Mouse (Mus musculus) v-Abl transformed pro-B cells (cell line): ENCODE measurements around the gene Slc35c2.

Source experiments
- in situ Hi-C, 2 experiments: fragments of 400-800 bp; cut with MboI; formaldehyde crosslinking; loops; one replicate each; pipeline ENCODE4 v1.15.1; 2025; ENCODE audit not compliant: unreplicated experiment in 2 of 2

Gene Slc35c2

DNA sequence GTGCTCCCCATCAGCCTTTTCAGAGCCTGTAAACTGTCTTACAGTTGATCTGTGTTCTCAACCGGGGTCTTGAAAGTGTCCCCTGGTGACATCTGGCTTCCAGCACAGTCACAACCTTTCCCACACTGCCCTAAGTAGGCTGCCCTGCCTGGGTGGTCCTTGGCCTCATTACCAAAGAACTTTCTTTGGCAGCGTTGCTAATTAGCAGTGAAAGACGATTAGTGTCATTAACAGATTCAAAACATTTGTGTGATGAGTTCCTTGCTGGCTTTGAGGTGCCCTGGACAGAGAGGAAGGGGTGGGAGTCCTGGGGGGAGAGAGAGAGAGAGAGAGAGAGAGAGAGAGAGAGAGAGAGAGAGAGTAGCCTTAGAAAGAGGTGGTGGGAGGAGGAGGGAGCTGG is 38.7 kb downstream of the Slc35c2 start:
- in situ Hi-C loops: no loop called here

DNA sequence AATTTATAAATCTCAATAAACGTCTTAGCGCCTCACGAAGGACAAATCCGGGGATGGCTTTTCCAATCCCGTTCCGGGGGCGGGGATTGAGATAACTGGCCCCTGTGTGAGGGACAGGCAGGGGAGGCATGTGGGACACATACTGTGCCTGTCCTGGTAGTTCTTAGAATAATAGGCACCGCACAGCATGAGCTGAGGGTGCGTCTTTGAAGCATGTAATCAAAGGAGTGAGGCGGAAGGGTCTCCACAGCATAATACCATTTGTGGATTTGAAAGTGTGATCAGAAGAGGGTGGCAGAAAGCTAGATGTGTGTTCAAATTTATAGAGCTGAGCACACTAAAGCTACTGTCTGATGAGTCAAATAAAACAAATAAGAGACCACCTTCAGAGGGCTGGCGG is 41.3 kb downstream of the Slc35c2 start:
- in situ Hi-C loops: no loop called here

- in situ Hi-C loops: no loop called here
Measured at GRCm38 (mm10) chr2:165243122-165243720, 44.4 kb downstream of the Slc35c2 start.

GRCm38 (mm10) chr2:165242575-165242974 is 45.1 kb downstream of the Slc35c2 start:
- in situ Hi-C loops: no loop called here

DNA sequence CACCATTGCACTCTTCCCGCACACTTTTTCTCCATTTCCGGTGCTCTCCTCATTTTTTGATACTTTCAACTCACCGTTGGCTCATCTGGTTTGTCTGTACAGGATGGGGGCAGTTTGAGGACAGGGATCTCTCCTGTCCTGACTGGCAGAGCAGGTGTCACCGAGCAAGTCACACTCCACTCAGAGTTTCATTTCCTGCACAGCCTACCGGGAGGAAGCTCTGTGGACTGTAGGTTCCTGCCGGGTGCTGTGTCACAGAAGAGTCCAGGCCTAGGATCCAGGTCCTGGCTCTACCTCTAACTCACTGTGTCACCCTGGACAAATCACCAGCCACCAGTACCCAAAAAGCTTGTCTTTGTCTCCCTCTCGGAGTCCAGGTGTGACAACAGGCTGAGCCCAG is 45.9 kb downstream of the Slc35c2 start:
- in situ Hi-C loops: no loop called here

DNA sequence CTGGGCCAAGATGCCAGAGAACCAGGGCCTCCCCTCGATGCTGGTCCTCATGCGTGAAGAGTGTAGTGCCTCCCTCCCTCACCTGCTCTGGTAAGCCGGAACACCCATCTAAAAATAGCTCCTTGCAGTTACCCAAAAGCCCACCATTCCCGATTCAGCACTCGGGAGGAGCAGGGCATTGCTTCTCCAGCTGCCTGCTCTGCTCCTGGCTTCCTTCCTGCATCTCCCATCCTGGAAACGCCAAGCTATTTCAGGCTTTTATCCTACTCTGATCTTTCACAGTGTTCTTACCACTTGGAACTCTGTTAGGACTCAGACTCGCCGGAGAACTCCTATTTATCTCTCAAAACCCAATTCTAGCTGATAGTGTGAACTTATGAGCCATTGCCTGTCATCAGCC is 47.3 kb downstream of the Slc35c2 start:
- in situ Hi-C loops: no loop called here

- in situ Hi-C loops: no loop called here
Measured at GRCm38 (mm10) chr2:165239533-165240144, 48.0 kb downstream of the Slc35c2 start.

- in situ Hi-C loops: no loop called here
Measured at GRCm38 (mm10) chr2:165238416-165239145, 49.1 kb downstream of the Slc35c2 start.

- in situ Hi-C loops: no loop called here
Measured at GRCm38 (mm10) chr2:165234613-165235291, 52.9 kb downstream of the Slc35c2 start, which contains the start of gene Cdh22. TSS of gene Cdh22 (minus strand) at chr2:165234853.

GRCm38 (mm10) chr2:165234291-165234612 is 53.4 kb downstream of the Slc35c2 start:
- in situ Hi-C loops: no loop called here

- in situ Hi-C loops: no loop called here
Measured at GRCm38 (mm10) chr2:165233491-165234290, 54.0 kb downstream of the Slc35c2 start.

- in situ Hi-C loops: no loop called here
Measured at GRCm38 (mm10) chr2:165229050-165229449, 58.6 kb downstream of the Slc35c2 start.
